Mouse (Mus musculus): Measurements from ENCODE around the gene Pold2. TPM values are rescaled to one million over a fixed set of nuclear protein-coding genes. Genes with fewer than 3 reads are reported as not detected.

Gene Pold2
- polyA plus RNA-seq (2017; shearing (Covaris generic)) = 10 to 100 TPM; 45.9 to 55.4 TPM

DNA sequence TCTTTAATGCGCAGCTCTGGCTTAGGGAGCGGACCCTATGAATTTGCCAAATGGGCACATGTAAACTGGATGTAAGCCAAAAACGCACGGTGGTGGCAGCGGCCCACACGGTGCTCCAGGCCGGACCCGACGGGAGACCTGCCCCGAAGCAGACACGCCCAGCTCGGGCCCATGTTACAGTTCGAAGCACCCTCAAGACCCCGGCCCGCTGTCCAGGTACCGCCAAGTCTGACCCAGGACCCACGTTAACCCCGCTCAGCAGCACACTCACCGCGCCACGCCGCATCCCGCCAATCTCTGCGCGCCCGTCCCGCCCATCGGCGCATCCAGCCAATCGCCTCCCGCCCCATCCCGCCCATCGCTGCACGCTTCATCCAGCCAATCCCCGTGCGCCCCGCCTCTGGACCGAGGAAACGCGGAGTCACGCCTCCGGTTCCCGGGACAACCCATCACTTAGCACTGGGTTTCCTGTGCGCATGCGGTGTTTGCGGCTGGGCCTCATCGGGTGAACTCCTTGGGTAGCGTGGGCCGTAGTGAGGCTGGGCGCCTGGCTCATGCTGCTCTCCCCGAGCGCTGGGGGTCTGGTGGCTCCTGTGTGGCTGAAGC is at the start of gene Pold2:
Pold2 (minus strand) TSS at position 372 of the 606 bp plus-strand sequence.

DNA sequence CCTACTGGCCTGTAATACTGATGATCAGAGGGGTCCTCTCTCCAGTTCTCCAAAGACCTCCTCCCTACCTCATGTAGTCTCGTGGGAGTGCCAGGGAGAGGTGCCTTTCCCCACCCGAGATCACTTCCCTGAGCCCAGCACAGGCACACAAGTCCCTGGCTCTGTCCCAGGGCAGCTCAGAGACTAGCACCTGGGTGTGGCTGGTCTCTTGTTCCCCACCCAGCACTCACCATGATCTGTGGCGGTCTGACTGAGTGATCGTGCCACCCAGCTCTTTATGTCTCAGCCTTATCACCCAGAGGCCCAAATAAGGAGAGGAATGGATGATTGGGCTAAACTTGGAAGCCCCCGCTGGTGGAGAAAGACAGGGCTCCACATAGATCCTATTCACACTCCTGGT is 20.4 kb upstream of the Pold2 start, which contains the start of gene Myl7:
Myl7 (minus strand) TSS at position 252 of the 400 bp plus-strand sequence.

DNA sequence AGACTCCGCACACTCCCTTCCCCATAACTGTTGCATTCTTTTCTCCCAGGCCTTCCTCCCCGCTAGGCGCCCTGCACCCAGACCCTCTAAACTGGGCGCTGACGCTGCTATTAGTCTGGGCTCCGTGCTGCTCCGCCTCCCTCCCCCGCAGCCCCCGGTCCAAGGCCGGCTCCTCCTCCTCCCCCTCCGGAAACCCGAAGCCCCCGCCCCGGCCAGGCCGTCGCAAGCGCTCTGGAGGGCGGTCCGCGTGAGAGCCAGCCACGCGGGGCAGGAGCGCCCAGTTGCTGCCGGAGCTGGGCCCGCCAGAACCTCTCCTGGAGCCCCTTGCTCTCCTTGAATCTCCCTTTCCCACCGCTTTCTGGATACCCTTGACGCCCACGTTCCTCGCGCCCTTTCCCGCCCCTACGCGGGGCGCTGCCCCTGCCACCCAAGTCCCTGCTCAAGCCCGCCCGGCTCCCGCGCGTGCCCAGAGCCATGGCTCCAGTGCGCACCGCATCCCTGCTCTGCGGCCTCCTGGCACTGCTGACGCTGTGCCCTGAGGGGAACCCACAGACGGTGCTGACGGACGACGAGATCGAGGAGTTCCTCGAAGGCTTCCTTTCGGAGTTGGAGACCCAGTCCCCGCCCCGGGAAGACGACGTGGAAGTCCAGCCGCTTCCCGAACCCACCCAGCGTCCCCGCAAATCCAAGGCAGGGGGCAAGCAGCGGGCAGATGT is 16.3 kb downstream of the Pold2 start, which contains the start of gene Aebp1:
Aebp1 (plus strand) TSS at position 270 of the 716 bp plus-strand sequence.

DNA sequence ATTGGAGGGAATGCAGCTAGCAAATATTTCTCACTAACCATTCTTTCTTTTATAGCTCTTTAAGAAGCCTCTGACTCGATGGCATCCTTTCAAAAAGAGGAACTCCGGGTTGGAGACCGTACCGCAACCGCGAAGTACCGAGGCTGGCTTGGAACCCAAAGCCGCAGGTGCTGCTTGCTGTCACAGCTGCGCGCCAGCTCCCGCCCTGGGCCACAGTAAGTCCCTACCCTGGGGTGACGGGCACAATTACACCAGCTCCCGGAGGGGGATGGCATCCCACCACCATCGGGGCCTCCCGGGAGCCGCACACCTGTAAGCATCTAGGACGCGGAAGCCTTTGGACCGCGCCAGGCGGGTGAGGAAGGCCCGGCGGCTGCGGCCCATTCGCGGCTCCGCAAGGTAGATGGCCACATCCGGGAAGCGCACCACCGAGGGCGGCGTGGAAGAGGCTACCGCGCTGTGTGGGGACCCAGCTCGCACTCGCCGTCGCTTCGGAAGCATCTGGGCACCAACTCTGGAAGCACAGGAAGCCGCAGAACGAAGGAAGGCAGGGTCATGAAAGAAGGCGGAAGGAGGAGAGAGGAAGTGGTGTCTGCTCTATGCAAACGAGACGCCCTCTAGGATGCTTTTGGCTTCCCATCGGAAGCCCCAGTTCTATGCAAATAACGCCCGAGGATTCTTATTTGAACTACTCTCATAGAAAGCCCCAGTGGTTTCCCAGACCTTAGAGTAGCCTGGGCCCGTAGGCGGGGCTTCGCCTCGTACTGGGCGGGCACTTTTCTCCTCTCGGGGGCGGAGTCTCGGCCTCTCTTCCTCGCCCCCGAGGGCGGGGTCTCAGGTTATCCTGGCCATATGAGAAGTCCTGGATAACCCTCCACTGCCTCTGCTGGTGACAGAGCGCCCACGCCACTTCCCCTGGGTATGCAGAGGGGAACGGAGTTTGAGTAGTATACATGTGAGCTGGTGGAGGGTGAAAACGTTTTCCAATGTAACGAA is 40.5 kb downstream of the Pold2 start, which contains the start of gene Polm:
Polm (minus strand) TSS at position 766 of the 996 bp plus-strand sequence.

Other genes starting within 250 kb of the Pold2 start
- 100 to 1,000 TPM; 161 to 171 TPM for gene Mrps24, start 162.6 kb downstream of the Pold2 start, polyA plus RNA-seq (2017; shearing (Covaris generic))
- gene Urgcp, start 115.9 kb downstream of the Pold2 start, polyA plus RNA-seq (2017; shearing (Covaris generic)) = 10 to 100 TPM; 12.1 to 20.0 TPM
- 100 to 1,000 TPM; 229 to 284 TPM for gene Dbnl, start 89.8 kb downstream of the Pold2 start, polyA plus RNA-seq (2017; shearing (Covaris generic))
- gene Pgam2, start 74.6 kb downstream of the Pold2 start, polyA plus RNA-seq (2017; shearing (Covaris generic)) = 1 to 10 TPM; 3.6 to 5.2 TPM
- gene Polm, start 40.3 kb downstream of the Pold2 start, polyA plus RNA-seq (2017; shearing (Covaris generic)) = 10 to 100 TPM; 25.9 to 33.1 TPM
- under 1 TPM; 0.25 to 0.41 TPM for gene Aebp1, start 16.3 kb downstream of the Pold2 start, polyA plus RNA-seq (2017; shearing (Covaris generic))
- under 1 TPM in 1 of 2 experiments, not detected in 1; 0.81 TPM for gene Myl7, start 20.5 kb upstream of the Pold2 start, polyA plus RNA-seq (2017; shearing (Covaris generic))
- gene Gck, start 71.8 kb upstream of the Pold2 start, polyA plus RNA-seq (2017; shearing (Covaris generic)) = under 1 TPM in 1 of 2 experiments, not detected in 1; 0.20 TPM
- 10 to 100 TPM; 49.5 to 59.3 TPM for gene Ykt6, start 77.4 kb upstream of the Pold2 start, polyA plus RNA-seq (2017; shearing (Covaris generic))
- gene Camk2b, start 188.1 kb upstream of the Pold2 start, polyA plus RNA-seq (2017; shearing (Covaris generic)) = 1 to 10 TPM; 2.1 to 8.6 TPM